Mouse (Mus musculus): ENCODE data around the gene Ppp1r18.

DNA sequence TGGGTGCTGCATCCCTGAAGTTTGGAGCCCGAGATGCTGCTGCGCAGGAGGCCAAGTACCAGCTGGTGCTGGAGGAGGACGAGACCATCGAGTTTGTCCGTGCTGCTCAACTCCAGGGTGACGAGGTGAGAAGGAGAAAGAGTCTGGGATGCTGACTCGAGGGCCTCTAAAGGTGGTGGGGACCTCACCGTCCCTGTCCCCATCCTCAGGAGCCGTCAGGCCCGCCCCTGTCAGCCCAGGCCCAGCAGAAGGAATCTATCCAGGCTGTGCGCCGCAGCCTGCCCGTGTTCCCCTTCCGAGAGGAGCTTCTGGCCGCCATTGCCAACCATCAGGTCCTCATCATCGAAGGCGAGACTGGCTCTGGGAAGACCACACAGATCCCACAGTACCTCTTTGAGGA, 17.5 kb downstream of the Ppp1r18 start:
- no peak for TF ChIP-seq MAX (IDR thresholded peaks at IDR 0.05; ENCODE audit: low read depth)
- TF ChIP-seq POLR2A (IDR thresholded peaks at IDR 0.05; ENCODE audit: insufficient read length, low read depth), result no peak
- TF ChIP-seq USF1 (IDR thresholded peaks at IDR 0.05; ENCODE audit: low read depth), result no peak
